ENCODE assay signal across 9 mouse cellular contexts in genomic region chr6:52213119-52213986, GRCm38 (mm10). TPM values are rescaled to one million over a fixed set of nuclear protein-coding genes. Genes with fewer than 3 reads are reported as not detected.
A peak's percentile ranks its signal among the peaks of the same experiment; 100 is the strongest.
DNase-seq lines count a peak whose midpoint lies in the region; ATAC-seq and TF ChIP-seq lines count a peak whose summit lies in the region.
"Had no signal": no experiment of that assay in that cellular context is flagged by ENCODE, and none has a peak within 500 bp of the region (broad histone marks: within the 10 kb centered on the region; RNA-seq: fewer than 3 reads in every experiment).

Gene Hoxa3 (minus strand): TSS chr6:52213336.
Gene Gm28308 (minus strand): TSS chr6:52213339.

- peak; percentile 7; the same call in 1 of the 2 replicates for ATAC-seq in megakaryocyte progenitor cell, adult 5-6 weeks (replicated peaks; ENCODE audit: poor library complexity)
- ATAC-seq in midbrain, embryonic 15.5 days (replicated peaks), result no peak

- no peak for TF ChIP-seq POLR2A in thymus, adult 2 months (IDR thresholded peaks at IDR 0.05; ENCODE audit: control insufficient read depth, extremely low read depth, insufficient read depth, low read length, poor library complexity)

- H3K27ac ChIP-seq in thymus, adult 2 months (ENCODE audit: control insufficient read depth, insufficient read depth, low read length), result peak within 1 kb of the TSS; percentile 10; the same call in 1 of the 2 replicates
- H3K27ac ChIP-seq in midbrain, embryonic 15.5 days, result no peak within 1 kb of the TSS

- 4% methylated on average over 38 of the region's 38 CpGs for WGBS in thymus, adult 2 months
- 2% methylated on average over 38 of the region's 38 CpGs for WGBS in midbrain, embryonic 15.5 days

- peaks cover 22% of the 10 kb centered on the region; the same call in 1 of the 2 replicates for H3K27me3 ChIP-seq in thymus, adult 2 months (ENCODE audit: control insufficient read depth, insufficient read depth, low read length)
- peaks cover 97% of the 10 kb centered on the region for H3K27me3 ChIP-seq in midbrain, embryonic 15.5 days (replicated peaks)

- H3K9me3 ChIP-seq in midbrain, embryonic 15.5 days, result no peaks in the 10 kb centered on the region

- no peak within 1 kb of the TSS for H3K9ac ChIP-seq in midbrain, embryonic 15.5 days

- no peak for TF ChIP-seq CTCF in thymus, adult 2 months (IDR thresholded peaks at IDR 0.05; ENCODE audit: borderline replicate concordance, control insufficient read depth, extremely low read depth, insufficient read depth, low read length, poor library complexity)

- no peak for DNase-seq in thymus, adult 2 months
- no peak for DNase-seq in thymus, postnatal 10 days (ENCODE audit: low spot score in 2 of 2)
- peak; percentile 80 for DNase-seq in gastrocnemius, postnatal 25 days
- DNase-seq in kidney, postnatal 14 days, result peak; percentile 91
- DNase-seq in spleen, postnatal 10 days (ENCODE audit: low spot score in 2 of 2), result no peak
- no peak for DNase-seq in cerebellum, adult 9-11 months

- H3K4me1 ChIP-seq in thymus, adult 2 months (replicated peaks; ENCODE audit: control insufficient read depth, insufficient read depth, low read length), result peaks cover 27% of the 10 kb centered on the region
- H3K4me1 ChIP-seq in midbrain, embryonic 15.5 days, result peaks cover 16% of the 10 kb centered on the region

- peak within 1 kb of the TSS; percentile 44 for H3K4me3 ChIP-seq in thymus, adult 2 months (ENCODE audit: control insufficient read depth, insufficient read depth, low read length)
- no peak within 1 kb of the TSS for H3K4me3 ChIP-seq in midbrain, embryonic 15.5 days

- no peaks in the 10 kb centered on the region for H3K36me3 ChIP-seq in thymus, adult 2 months (ENCODE audit: control insufficient read depth, insufficient read depth, low read length)
- H3K36me3 ChIP-seq in midbrain, embryonic 15.5 days (replicated peaks), result no peaks in the 10 kb centered on the region

- no peak within 1 kb of the TSS for H3K4me2 ChIP-seq in midbrain, embryonic 15.5 days

RNA-seq across cellular contexts. Expression of gene Hoxa3, which starts in this region (rescaled TPM):
- 3.5 and 3.6 TPM in 2 replicates for polyA plus RNA-seq in thymus, adult 2 months (2012; rRNA removed)
- total RNA-seq in gastrocnemius, postnatal 25 days (2021), result 1 to 10 TPM; 2.4 to 3.3 TPM
- total RNA-seq in megakaryocyte progenitor cell, adult 5-6 weeks (2015), result 0.59 and 2.1 TPM in 2 replicates
- 0.37 and 0.42 TPM in 2 replicates for total RNA-seq in megakaryocyte progenitor cell, adult 5-6 weeks (2017)
- not detected in 2 replicates for polyA plus RNA-seq in midbrain, embryonic 15.5 days (2015; fragmentation: Nextera tagmentation; extraction: Ambion mirVana)

RNA-seq across cellular contexts. Expression of gene Gm28308, which starts in this region (rescaled TPM):
- 0.24 and 0.26 TPM in 2 replicates for polyA plus RNA-seq in thymus, adult 2 months (2012; rRNA removed)
- under 1 TPM in 1 of 2 experiments, not detected in 1; 0.46 TPM for total RNA-seq in gastrocnemius, postnatal 25 days (2021)
- not detected in 2 replicates for total RNA-seq in megakaryocyte progenitor cell, adult 5-6 weeks (2015)
- total RNA-seq in megakaryocyte progenitor cell, adult 5-6 weeks (2017), result 0.84 TPM in 1 of 2 replicates, not detected in the other
- not detected in 2 replicates for polyA plus RNA-seq in midbrain, embryonic 15.5 days (2015; fragmentation: Nextera tagmentation; extraction: Ambion mirVana)
- polyA plus RNA-seq: brain, embryonic 14.5 days had no signal

Comparison
In these comparisons a context has a peak if more than half of its experiments do, and no peak if none do; other contexts are left out.
1. DNase-seq: peak in gastrocnemius, postnatal 25 days (single experiment) and kidney, postnatal 14 days (single experiment); none in thymus, adult 2 months (single experiment), thymus, postnatal 10 days (0 of 2), spleen, postnatal 10 days (0 of 2) and cerebellum, adult 9-11 months (single experiment).